Mouse (Mus musculus) CD4-positive, CD25-positive, alpha-beta regulatory T cell, adult 4 months (primary cell): Measurements from ENCODE around the gene Kif13a. TPM values are rescaled to one million over a fixed set of nuclear protein-coding genes. Genes with fewer than 3 reads are reported as not detected.

ENCODE experiments used
- ATAC-seq: one replicate; pipeline ENCODE4 v1.8.0; 2017
- polyA plus RNA-seq, 2 experiments: library from polyadenylated mRNA; unstranded; fragments of 100-300 nt; shearing (Covaris generic); gene quantifications; one replicate each; pipeline ENCODE4 v1.2.1; 2017

Kif13a gene
- polyA plus RNA-seq, 2 experiments from 2014 or later, result 5.6 to 7.0 TPM

DNA sequence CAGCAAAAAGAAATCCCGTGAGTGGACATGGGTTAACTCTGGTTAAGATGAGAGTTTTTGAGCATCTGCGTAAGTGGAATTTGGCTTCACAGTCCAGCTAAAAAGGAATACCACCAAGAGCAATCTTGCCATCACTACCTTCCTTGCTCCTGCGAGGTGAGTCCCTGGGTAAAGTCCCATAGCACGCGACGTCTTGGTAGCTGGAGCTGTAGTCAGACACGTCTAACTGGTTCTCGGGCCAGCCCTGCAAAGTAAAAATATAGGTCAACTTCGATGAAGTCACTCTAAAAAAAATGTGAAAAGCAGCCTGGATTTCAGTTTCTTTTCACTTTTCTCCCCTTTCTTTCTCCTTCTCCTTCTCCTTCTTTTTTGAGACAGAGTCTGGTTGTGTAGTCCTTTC, 166.5 kb downstream of the Kif13a start:
- ATAC-seq, result no peak

DNA sequence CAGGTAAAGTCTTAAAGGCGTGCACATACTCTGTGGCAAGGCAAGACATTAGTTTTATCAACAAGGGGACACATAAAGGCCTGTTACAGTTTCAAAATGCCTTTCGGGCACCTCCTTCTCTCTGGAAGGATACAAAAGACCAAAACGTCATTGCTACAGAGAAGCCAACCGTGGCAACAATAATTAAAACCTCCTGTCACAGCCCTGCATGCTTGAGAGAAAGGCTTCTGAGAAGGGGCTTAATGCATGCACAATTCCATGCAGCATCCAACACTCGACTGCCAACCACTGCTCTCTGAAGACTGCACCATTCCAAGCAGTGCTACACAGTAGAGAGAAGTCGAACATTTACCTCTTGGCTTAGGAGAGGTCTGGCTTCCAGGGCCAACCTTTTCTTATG, 168.7 kb downstream of the Kif13a start:
- no peak for ATAC-seq

DNA sequence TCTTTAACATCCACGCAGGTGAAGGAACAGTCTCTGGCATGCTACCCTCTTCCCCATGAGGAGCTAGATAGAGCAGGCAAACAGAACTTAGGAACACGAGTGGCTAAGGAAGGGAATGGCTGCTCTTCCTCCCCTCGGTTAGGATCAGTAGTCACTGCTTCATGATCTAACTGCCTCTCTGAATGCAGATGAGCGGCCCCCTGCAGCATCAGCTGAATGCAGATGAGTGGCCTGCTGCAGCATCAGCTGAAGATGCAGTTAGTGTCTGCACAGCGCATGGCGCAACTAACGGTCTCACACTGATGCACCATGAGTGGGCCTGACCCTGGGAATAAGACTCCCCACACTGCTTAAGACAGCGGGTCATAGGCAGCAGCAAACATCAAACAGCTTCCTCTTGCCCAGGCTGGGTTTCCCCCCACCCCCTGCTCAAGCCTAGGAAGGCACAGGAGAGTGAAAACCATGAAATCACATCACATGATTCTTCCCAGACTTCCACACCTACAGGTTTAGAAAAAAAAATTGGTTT, 170.3 kb downstream of the Kif13a start:
- peak; percentile 45 for ATAC-seq

DNA sequence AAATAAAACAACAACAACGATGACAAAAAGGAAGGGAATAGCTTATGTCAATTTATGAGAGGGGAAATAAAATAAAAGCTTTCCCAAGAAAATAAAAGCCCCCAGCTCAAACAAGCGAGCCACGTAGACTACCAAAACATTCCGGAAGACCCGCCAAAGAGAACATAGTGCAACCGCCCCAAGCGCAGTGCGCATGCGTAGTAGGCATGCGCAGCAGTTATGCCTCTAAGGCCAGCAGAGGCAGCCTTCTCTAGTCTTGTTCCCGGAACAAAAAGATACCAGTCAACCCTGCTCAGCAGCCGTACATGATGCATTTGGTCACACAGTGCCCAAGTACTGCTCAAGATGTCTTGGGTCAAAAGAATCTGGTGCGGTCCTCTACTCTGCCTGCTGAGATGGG, 171.0 kb downstream of the Kif13a start:
- no peak for ATAC-seq

DNA sequence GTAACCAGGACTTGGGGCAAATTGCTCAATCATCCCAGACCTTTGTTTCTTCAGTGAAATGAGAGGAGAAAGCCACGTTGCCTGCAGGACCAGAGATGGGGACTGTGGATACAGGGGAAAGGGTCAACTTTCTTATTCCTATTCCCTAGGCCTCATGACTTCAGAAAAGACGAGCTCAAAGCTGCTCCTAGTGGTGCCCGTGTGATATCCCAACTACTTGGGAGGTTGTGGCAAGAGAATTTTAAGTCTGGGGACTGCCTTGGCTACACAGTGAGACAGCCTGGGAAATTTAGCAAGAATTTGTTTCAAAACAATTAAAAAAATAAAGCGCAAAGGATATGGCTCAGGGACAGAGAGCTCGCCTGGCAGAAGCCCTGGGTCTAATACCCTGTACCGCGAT, 171.7 kb downstream of the Kif13a start:
- ATAC-seq, result no peak

DNA sequence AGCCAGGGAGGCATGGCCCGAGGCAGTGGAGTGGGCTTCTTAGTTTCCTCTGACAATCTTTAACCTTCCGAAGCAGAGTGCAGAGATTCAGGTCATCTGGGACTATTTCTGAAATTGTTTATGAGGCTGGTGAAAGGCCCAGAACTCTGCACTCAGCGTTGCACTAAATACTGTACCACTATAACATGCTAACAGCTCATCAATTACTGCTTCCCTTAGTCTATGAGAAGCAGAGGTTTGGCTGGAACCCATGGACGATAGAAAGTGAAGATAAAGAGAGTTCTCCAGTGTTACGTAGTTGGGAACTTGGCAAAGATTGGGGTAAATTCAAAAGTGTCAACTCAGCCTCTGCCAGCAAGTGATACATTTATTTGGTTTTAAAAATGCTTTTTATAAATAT, 176.4 kb downstream of the Kif13a start:
- ATAC-seq, result no peak

DNA sequence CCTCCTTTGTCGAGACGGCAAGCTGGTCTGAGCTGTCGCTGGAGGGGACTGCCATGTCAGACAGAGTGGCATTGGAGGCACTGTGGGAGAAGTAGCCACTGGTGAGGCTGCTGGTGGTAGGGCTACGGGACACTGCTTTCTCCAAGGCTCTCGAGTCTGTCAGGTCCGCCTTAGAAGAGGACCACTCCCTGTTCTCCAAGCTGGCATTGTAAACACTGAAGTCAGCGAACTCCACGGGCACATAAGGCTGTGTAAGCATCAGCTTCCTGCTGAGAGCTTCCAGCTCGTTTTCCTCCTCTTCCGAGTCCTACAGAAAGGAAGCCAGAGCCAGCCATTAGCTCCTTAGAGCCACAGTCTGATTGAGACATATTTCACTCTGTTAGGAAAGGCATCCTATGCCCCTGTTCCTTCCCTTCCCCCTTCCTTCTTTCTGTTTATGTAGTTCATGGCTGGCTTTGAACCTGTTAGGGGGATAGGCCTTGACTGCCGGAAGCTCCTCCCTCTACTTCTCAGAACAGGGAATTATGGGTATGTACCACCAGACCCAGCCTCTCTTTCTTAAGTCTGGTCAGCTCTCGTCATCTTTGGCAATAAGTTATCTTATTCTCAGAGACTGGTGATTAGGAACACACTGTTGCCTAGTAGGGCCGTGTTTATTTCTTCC, 177.0 kb downstream of the Kif13a start:
- ATAC-seq, result no peak

DNA sequence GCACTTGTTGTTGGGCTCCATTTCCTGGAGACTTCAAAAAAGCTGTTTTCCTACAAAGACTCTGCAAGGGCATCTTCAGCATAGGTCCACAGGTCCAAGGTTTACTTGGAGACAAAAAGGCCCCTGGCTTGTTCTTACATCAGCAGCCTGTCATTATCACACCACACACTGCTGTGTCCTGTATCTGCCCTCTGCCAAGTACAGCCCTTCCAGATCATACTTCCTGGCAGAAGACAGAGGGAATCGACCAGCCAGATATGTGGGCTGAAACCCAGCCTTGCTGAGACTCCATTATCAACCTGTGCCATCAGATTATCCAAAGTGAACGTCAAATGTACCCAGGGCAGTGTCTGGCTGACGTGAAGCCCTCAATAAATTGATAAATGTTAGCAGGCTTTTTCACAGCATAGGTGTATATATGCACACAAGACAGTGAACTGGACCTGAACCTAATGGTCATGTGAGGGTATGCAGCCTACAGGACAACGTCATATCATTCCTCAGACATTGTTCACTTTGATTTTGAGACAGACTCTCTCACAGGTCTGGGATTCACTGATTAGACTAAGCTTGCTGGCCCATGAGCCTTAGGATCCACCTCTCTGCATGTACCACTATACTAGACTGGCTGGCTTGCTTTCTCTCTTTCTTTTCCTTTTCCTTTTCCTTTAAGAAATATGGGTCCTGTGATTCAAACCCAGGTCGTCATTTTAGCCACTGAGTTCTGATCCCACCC, 181.4 kb downstream of the Kif13a start:
- no peak for ATAC-seq

DNA sequence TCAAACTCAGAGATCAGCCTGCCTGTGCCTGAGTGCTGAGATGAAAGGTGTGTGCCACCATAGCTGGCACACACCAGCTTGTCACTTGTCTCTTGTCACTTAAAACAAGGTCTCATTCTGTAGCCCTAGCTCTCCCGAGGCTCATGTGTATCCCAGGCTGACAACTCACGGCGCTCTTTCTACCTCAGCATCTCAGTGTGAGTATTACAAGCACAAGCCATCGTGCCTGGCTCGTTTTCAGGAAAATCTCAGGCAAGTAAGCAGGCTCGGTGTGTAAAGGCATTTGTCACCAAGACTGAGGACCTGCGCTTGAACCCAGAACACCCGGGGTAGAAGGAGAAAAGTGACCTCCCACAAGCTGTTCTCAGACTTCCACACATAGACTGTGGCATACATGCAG, 185.8 kb downstream of the Kif13a start:
- no peak for ATAC-seq

DNA sequence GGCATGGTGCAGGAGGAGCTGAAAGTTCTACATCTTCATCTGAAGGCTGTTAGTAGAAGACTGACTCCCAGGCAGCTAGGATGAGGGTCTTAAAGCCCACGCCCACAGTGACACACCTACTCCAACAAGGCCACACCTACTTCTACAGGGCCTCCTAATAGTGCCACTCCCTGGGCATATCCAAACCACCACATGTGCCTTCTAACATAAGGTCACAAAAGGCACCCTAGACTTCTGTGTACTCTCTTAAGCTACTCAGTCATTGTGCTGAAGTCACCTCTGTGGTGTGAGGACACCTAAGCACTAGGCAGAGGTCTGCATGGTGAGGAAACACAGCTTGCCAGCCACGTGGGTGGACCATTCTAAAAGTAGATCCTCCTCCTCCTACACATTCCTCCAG, 187.3 kb downstream of the Kif13a start:
- no peak for ATAC-seq

DNA sequence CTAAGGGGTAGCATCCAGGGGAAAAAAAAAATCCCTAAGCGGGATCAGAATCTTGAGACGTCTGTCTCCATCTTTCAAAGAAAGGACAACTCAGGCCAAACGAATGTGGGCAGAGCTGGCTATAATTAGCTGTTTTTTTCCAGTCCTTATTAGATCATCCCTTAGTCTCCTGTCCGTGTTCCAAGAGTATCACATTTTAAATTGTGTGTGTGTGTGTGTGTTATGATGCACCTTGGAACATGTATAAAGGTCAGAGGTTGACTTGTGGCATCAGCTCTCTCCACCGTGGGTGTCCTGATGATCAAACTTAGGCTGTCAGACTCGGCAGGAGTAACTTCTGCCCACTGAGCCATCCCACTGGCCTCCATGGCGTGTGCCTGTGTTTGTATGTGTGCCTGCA, 190.2 kb downstream of the Kif13a start:
- ATAC-seq, result no peak

DNA sequence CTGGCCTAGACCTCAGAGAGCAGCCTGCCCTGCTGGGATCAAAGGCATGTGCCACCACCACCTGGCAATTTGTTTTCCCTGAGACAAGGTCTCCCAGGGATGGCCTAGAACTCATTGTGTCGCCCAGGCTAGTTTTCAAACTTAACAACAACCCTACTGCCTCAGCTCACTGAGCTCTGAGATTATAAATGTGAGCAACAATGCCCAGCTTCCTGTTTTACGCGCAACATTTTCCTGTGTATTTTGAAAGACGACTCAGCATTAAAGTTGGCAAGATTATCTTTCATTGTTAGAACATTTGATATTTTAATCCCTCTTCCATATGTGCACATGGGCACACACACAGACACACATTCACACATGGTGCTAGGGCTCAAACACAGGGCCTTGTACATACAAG, 192.2 kb downstream of the Kif13a start:
- no peak for ATAC-seq

DNA sequence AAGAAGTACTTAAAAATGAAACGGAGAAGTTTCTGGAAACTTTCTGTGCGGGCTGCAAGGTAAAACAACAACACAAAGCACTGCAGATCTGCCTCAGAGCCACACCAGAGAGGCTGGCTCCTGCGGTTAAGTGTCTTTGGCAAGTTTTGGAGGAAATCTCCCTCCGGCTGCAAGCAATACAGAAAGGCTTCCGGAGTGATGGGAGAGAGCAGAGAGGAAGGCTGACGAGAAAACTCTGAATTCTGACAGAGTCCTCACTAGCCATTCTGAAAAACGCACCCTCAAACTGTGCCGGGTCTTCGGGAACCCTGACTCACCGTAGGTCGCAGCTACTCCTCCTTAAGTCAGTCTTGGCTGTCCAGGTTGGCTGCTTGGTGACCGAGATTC, 193.2 kb downstream of the Kif13a start:
- ATAC-seq, result peak; percentile 24

DNA sequence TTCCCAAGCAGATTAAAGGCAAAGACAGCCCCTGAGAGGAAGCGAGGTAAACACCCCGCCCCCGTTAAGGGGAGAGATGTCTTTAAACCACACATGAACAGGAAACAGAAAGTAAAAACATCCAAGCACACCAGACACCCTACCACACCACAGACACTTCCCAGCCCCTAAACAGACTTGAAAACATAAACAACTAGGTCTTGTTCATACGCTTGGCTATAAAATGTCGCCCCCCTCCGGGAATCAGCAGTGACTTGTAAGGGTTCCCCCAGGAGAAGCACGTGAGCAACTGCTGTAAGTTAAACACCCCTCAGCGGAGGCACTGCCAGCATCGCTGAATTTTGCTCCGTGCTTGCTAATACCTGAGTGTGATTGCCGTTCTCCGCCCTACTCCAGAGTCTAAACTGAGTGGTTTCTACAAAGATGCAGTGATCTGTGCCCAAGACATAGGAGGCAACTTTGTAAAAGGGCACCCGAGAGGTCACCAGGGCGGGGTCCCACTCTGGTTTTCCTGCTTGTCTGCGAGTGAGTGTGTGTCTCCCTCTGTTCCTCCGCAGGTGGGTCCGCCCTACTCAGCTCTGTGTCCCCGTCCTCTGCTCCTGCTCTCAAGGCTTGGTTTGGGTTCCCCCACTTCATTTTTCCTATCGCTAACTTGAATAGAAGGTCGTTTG, 193.7 kb downstream of the Kif13a start:
- ATAC-seq, result peak; percentile 89

DNA sequence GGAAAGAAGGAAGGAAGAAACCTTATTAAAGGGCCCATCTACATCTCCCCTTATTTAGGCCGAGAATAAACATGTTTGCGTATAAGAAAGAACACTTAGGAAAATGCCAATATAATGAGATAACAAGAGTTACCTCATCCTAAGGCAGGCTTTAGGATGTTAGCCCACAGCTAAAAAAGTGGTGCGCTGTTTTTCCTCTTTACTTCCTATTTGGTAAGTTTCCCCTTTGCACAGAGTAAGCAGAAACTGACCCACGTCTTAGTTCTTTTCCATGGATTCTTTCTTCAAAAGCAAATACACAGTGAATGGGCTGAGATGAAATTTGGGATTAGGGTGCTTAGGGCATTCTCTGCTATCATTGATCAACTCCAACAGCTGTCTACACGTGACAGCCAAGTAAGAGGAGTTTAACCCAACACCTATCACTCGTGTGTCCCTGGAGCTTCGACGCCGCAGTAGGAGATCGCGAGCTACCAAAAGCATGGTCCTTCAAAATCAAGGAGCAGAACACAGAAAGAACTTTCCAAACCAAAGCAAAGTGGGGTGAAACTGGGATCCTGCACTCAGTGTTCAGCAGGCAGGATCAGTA, 194.4 kb downstream of the Kif13a start:
- peak; percentile 28 for ATAC-seq

DNA sequence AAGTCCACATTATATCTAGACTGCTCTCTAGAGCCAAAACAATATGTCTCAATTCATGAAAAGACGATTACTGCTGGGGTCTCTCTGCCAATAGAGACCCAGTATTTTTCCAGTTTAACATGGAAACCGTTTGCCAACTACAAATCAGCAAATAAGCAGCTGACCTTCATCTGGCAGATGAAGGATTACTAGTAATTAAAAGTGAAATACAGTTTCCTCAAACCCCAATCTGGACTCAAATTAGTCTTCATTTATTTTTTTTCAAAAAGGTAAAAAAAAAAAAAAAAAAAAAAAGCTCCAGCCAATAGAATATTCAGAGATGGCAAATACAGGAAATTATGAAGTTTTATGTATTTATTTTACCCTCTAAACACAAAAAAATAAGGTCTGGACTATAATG, 199.7 kb downstream of the Kif13a start:
- ATAC-seq, result no peak

DNA sequence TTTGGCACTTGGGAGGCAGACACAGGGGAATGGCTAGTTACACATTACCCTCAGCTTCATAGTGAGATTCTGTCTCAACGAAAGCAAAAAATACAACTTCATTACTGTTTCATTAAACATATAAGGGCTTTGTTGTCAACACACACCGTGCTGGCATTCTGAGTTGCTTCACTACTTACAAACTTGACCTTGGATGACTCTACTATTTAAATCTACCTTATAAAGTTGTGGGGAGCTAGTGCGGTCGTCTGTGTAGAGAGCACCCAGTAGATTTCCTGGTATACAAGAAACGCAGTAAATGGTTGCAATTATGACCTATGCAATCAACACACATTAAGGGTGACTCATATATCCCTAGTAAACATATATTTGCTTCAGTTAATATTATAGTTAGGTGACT, 201.3 kb downstream of the Kif13a start:
- ATAC-seq, result no peak

DNA sequence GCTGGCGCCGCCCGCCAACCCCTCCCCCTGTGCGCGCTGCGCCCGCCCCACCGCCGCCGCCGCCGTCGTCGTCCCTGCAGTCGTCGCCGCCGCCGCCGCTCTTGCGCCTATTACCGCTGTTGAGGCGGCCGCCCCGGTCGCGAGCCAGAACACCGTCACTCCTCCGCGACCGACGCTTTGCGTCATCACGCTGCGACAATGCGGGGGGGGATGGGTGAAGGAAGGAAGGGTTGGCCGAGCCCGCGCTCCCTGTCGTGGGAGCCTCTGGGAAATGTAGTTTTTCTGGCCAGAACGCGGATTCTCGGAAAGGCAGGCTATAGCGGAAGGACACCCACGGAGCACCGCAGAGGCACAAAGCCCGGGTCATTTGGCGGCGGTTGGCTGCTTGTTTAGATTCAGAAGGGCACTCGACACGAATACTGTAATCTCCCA, 201.8 kb downstream of the Kif13a start, which contains the start of gene Nup153:
Gene Nup153, minus strand, starts transcription at position 104 of the 432 bp plus-strand sequence.
- peak; percentile 76 for ATAC-seq

DNA sequence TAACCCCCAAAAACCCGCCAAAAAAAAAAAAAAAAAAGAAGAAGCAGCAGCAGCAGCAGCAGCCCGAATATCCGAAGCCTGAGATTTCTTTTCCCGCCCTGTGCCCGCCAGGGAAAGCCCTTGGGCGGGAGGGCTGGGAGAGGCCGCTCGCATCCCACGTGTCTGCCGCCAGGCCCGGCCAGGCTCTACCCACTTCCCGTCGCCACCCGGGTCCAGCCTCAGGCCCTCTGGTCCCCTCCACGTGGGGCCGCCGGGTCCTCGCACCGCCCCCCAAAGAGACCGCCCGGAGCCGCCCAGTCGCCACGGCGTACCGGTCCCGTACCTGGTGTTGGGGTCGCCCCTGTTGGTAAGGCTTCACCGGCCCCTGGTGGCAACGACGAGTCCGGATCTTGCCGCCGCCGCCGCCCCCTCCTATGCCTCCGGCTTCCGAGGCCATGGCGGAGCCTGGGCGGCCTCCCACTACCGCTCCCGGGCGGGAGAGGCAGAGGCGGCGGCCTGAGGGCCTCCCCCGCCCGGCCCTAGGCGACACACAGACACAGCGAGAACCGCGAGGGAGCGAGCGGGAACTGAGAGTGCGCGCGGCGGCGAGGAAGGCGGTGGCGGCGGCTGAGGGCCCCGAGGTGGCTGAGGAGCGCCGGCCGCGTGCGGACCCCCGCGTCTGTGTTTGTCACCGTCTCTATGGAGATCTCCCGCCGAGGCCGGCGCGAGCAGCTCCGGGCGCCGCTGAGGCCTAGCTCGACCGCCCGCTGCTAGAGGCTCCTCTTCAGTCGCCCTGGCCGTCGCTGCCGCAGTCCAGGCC, 202.4 kb downstream of the Kif13a start:
- peak; percentile 40 for ATAC-seq

DNA sequence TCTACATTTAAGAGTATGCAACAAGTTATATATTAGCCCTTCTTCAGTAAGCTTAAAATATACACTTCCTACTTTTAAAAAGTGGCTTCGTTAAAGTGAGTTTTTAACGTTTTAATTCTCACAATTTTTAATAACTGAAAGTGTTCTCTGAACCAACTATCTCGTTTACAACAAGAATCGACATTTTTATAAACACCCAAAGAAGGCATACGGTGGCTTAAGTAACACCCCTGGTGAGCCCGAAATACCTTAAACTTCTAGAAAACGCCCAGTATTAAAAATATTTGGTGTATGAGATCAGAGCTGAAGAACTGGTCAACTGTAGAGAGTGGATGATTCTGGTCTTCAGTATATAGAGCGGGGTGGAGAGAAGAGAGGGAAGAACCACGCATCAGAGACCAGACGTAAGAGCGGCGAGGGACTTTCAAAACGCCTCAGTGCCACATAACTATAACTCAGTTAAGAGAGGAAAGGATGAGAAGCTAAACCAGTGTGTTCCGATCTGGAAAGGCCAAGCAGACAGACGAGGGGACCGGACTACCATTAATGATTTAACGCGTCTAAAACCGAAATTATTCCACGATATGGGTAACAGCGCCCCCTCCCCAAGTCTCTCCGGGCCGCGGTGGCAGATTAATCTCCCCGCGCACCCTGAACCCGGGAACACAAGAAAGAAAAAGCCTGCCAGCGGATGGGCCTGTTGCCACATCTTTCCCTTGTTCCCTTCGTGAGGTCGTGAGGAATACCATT, 203.2 kb downstream of the Kif13a start:
- no peak for ATAC-seq

DNA sequence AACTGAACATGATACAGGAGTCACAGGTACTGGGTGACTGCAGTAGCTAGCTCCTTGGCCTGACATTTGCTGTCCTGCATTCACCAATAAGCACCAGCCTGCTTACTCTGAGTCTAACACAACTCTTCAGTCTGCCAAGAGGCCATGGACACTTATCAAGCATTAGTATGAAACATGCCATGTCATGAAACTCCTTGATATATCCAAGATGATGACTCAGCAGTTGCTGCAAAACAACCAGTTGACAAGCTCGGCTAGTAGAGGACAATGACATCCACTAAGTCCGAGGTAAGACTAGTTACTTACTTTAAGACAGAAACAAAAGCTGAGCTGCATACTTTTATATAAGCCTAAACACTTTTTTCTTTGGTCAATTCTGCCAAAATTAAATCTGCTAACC, 204.4 kb downstream of the Kif13a start:
- ATAC-seq, result peak; percentile 13

DNA sequence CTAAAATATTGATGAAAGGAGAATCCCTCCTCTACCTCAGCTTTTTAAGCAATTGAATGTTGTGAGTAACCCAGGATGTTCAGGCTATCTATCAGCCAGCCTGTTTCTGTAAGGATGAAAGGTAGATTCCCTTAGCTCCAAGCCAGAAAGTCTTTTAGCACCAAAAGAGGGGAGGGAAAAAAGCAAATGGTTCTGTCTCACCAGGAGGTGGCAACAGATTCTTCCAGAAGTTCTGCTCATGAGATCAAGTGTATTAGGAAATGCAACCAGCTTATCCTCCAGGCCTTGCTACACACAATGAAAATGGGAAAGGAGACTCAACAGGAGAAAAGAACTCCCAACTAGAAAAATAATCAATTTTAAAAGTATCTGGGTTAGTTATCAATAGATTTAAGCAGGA, 205.3 kb downstream of the Kif13a start:
- no peak for ATAC-seq
